Mouse (Mus musculus) adrenal gland, adult 18-20 months (tissue): ENCODE results near the gene Dock6. TPM values are rescaled to one million over a fixed set of nuclear protein-coding genes. Genes with fewer than 3 reads are reported as not detected.
"Not testable (repeated sequence)": the region's sequence is repeated elsewhere in the genome, so short reads cannot be mapped to it uniquely, and the experiment has no call there.

Experiments
- DNase-seq, 2 experiments: peaks; one replicate each; pipeline ENCODE4 v3.0.0; 2021 to 2022; ENCODE audit warnings: low spot score in 2 of 2
- total RNA-seq, 2 experiments: library from RNA; stranded (reverse); gene quantifications; 1 replicate in 1 of 2; 2 replicates in 1 of 2; pipeline ENCODE4 v1.2.3; 2021

The Dock6 gene
- total RNA-seq, 2 experiments from 2014 or later, result 29.7 to 36.1 TPM

DNA sequence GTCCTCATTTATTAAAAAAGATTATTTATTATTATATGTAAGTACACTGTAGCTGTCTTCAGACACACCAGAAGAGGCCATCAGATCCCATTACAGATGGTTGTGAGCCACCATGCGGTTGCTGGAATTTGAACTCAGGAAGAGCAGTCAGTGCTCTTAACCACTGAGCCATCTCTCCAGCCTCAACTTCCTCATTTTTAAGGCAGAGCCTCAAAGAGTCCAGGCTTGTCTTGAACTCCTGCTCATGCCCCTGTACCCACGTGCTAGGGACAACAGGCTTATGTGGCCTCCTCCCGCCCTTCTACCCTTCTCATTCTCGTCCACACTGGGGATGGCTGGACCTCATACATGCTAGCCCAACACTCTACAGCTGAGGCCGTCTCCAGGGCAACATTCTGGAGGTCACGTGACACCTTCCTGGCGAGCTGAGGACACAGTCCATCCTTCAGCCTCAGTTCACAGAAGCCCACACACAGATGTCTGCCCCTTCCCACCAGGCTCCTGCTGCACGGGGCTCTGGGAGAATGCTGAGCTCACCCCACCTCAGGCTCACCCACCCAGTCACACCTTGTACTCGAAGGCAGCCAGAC lies 35.6 kb downstream of the Dock6 start:
- no peak for DNase-seq

- DNase-seq, result no peak
Observed at GRCm38 (mm10) chr9:21811170-21811569, 41.3 kb downstream of the Dock6 start.

GRCm38 (mm10) chr9:21808561-21808960 lies 43.9 kb downstream of the Dock6 start:
- no peak for DNase-seq

DNA sequence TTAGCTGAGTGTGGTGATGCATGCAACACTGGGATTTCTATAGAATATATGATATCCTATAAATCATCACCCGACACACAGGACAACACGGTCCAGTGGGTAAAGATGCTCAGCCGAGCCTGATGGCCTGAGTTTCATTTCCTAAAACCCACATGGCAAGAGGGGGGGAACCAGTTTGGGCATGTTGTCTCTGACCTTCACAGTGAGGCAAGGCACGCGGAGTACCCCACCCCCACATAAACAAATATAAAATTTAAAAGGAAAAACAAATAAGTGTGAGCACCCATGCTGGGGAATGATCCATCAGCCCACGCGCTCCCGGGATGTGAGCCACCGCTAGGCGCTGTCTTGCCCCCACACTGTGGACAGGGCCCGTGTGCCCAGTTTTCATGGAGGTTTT lies 45.5 kb downstream of the Dock6 start:
- DNase-seq, result no peak

DNA sequence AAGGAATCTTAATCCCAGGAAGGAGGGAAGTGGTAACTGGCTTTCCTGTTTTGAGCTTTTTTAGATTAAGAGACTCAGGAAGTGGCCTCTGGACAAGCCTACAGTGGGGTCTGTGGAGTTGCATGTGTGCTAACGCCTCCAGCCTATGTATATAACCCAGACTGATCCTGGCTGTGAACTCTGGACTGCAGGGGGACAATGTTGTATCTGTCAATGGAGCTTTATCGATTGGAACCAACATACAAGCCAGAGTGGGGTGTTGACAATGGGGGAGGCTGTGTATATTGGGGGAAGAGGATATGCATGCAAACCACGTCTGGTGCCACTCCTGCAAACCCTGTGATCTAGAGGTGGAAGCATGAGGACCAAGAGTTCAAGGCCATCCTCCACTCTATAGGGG lies 46.1 kb downstream of the Dock6 start:
- DNase-seq, result no peak

- DNase-seq, result peak; percentile 85 to 87
Observed at GRCm38 (mm10) chr9:21803986-21804644, 48.3 kb downstream of the Dock6 start.

DNA sequence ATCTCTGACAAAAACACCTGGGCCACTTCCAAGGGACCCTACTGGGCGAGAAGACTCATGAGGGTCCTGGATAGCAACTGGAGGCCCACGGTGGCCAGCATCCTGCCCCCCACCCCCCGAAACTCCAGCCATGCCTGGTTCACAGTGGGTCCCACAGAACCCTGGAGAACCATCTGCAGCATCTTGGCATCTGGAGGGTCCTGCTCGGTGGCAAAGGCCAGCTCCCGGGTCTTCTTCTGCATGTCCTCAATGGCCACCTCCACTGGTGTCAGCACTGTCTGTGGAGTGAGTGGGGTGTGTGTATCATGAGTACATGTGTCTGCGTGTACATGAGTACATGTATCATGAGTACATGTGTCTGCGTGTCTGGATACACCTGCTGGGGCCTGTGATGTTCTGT lies 50.8 kb downstream of the Dock6 start:
- DNase-seq, result no peak

DNA sequence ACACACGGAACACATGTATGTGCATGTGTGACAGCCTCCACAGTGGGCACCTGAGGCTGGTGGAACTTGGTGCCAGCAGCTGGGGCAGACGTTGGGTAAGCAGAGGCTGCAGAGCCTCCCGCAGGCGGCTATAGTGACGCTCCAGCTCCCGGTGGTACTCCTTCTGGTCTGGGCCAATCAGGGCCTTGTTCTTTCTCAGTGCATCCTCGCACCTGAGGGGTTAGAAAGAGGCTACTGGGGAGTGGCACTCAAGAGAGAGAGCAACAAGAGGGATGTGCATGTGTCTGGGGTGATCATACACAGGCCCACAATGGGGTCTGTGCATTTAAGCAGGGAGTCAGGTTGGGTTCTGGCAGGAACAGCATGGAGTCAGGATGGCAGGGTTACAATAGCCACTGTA lies 51.3 kb downstream of the Dock6 start:
- DNase-seq, result no peak

DNA sequence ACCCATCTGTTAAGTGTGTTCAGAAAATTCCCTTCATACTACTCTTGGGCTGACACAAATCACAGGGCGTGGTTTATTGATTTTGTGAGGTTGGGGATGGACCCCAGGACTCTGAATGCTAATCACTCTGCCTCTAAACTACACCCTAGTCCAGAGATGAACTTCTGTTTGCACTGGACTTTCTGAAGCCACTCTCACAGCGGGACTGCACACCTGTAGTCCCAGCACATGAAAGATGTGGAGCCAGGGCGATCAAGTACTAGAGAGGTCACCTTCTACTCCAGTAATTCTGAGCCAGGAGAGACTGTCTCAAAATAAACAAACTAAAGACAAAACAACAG lies 53.5 kb downstream of the Dock6 start:
- no peak for DNase-seq

- DNase-seq, result peak; percentile 92 to 93
Observed at GRCm38 (mm10) chr9:21798345-21799009, 54.0 kb downstream of the Dock6 start, which contains the start of gene Kank2. TSS of gene Kank2 (minus strand) at chr9:21798744.

DNA sequence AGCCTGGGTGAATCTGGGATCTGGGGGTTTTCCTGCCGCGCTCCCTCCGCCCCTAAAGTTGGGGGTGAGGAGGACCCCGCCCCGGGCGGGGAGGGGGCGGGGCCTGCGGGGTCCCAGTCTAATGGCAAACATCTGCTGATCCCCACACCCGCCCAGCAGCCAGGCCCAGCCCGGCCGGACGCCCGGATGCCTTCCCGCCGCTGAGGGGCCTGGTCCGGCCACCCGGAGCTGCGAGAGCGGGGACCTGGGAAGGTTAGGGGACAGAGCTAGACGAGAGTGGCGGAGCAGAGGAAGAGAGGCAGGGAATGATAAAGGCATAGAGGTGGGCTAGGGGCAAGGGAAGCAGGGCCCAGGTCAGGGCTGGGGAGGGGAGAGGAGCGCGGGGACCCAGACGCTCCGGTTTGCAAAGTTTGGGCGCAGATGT lies 54.5 kb downstream of the Dock6 start:
- peak; percentile 62 to 70 for DNase-seq

- no peak for DNase-seq
Observed at GRCm38 (mm10) chr9:21796919-21797318, 55.5 kb downstream of the Dock6 start.

- DNase-seq, result no peak
Observed at GRCm38 (mm10) chr9:21796259-21796658, 56.2 kb downstream of the Dock6 start.

DNA sequence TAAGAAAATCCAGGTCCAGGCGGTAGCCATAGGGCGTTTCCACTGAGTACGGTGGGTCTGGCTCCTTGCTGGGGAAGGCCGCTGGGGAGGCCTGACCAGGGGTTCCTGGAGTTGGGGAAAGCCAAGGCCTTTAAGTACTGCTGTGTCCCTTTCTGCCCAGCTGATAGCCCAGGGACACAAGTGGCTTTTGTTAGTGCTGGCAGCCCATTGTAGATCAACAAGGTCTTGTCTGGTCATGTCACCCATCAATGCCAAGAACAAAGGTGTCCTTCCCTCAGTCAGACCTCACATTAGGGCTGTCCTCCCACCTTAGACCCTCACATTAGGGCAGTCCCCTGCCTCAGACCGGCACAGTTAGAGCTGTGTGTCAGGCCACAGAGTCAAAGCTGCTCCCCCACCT lies 56.9 kb downstream of the Dock6 start:
- no peak for DNase-seq

GRCm38 (mm10) chr9:21794925-21795324 lies 57.5 kb downstream of the Dock6 start:
- DNase-seq, result no peak

GRCm38 (mm10) chr9:21794344-21794834 lies 58.0 kb downstream of the Dock6 start:
- no peak for DNase-seq

GRCm38 (mm10) chr9:21793507-21793906 lies 58.9 kb downstream of the Dock6 start:
- not testable (repeated sequence) for DNase-seq

- DNase-seq, result no peak
Observed at GRCm38 (mm10) chr9:21792644-21793043, 59.8 kb downstream of the Dock6 start.

GRCm38 (mm10) chr9:21791861-21792260 lies 60.6 kb downstream of the Dock6 start:
- peak; percentile 32 to 45 for DNase-seq

GRCm38 (mm10) chr9:21788234-21788633 lies 64.2 kb downstream of the Dock6 start:
- no peak for DNase-seq

- no peak for DNase-seq
Observed at GRCm38 (mm10) chr9:21787654-21788053, 64.8 kb downstream of the Dock6 start.

DNA sequence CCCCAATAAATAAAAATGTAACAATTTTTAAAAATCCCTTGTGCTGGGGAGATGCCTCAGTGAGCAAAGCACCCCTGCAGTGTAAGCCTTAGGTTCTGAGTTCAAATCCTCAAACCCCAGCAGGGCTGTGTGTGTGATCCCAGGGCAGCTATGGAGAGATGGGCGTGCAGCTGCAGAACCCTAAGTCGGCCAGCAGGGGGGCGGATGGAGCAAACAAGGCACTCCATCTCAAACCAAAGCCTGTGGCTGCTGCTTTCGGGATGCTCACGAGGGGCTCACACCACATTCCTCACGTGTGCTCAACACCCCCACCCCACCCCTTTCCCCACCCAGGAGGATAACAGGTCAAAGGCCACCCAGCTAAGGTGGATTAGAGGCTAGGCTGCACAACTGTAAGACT lies 65.5 kb downstream of the Dock6 start:
- peak; percentile 61 to 77 for DNase-seq
